Mouse (Mus musculus) induced T-regulatory cell, adult 2 months (primary cell): ENCODE data around the gene Gm853.
"Not testable (repeated sequence)": the region's sequence is repeated elsewhere in the genome, so short reads cannot be mapped to it uniquely, and the experiment has no call there.

Experiments used
- DNase-seq: peaks from one replicate; pipeline ENCODE4 v3.0.0-alpha.2; 2012; ENCODE audit warnings: low read depth

Gene Gm853

GRCm38 (mm10) chr4:130222179-130222578 lies at the start of gene Gm853:
TSS of gene Gm853 (minus strand) at chr4:130222401.
- no peak for DNase-seq

- no peak for DNase-seq
Measured at GRCm38 (mm10) chr4:130270611-130271347, 48.6 kb upstream of the Gm853 start.

GRCm38 (mm10) chr4:130270089-130270488 lies 47.9 kb upstream of the Gm853 start:
- DNase-seq, result no peak

GRCm38 (mm10) chr4:130268736-130269135 lies 46.5 kb upstream of the Gm853 start:
- no peak for DNase-seq

- DNase-seq, result no peak
Measured at GRCm38 (mm10) chr4:130267069-130267468, 44.9 kb upstream of the Gm853 start.

GRCm38 (mm10) chr4:130266601-130267000 lies 44.4 kb upstream of the Gm853 start:
- peak; percentile 10 for DNase-seq

GRCm38 (mm10) chr4:130264698-130265349 lies 42.6 kb upstream of the Gm853 start:
- DNase-seq, result peak; percentile 54

- DNase-seq, result no peak
Measured at GRCm38 (mm10) chr4:130264131-130264530, 41.9 kb upstream of the Gm853 start.

- peak; percentile 17 for DNase-seq
Measured at GRCm38 (mm10) chr4:130260406-130260805, 38.2 kb upstream of the Gm853 start.

- peak; percentile 35 for DNase-seq
Measured at GRCm38 (mm10) chr4:130252441-130253157, 30.4 kb upstream of the Gm853 start.

GRCm38 (mm10) chr4:130251763-130252162 lies 29.6 kb upstream of the Gm853 start:
- peak; percentile 23 for DNase-seq

- DNase-seq, result peak; percentile 18
Measured at GRCm38 (mm10) chr4:130251172-130251705, 29.0 kb upstream of the Gm853 start.

GRCm38 (mm10) chr4:130248636-130249035 lies 26.4 kb upstream of the Gm853 start:
- no peak for DNase-seq

- peak; percentile 75 for DNase-seq
Measured at GRCm38 (mm10) chr4:130246132-130246531, 23.9 kb upstream of the Gm853 start.

GRCm38 (mm10) chr4:130244749-130245148 lies 22.5 kb upstream of the Gm853 start:
- DNase-seq, result no peak

- not testable (repeated sequence) for DNase-seq
Measured at GRCm38 (mm10) chr4:130243621-130244020, 21.4 kb upstream of the Gm853 start.

- DNase-seq, result no peak
Measured at GRCm38 (mm10) chr4:130242956-130243355, 20.8 kb upstream of the Gm853 start.

- DNase-seq, result peak; percentile 31
Measured at GRCm38 (mm10) chr4:130240695-130241094, 18.5 kb upstream of the Gm853 start.

- DNase-seq, result no peak
Measured at GRCm38 (mm10) chr4:130237607-130238006, 15.4 kb upstream of the Gm853 start.

GRCm38 (mm10) chr4:130236361-130236760 lies 14.2 kb upstream of the Gm853 start:
- DNase-seq, result no peak

GRCm38 (mm10) chr4:130224071-130224470 lies 1.9 kb upstream of the Gm853 start:
- DNase-seq, result no peak

GRCm38 (mm10) chr4:130220176-130220575 lies 2.0 kb downstream of the Gm853 start:
- no peak for DNase-seq

- DNase-seq, result no peak
Measured at GRCm38 (mm10) chr4:130215392-130215791, 6.8 kb downstream of the Gm853 start.
